Mouse (Mus musculus): ENCODE measurements around the gene Hist1h4h. TPM values are rescaled to one million over a fixed set of nuclear protein-coding genes. Genes with fewer than 3 reads are reported as not detected.
"Not testable (repeated sequence)": the region's sequence is repeated elsewhere in the genome, so short reads cannot be mapped to it uniquely, and the experiment has no call there.

Hist1h4h gene
- polyA plus RNA-seq, 2 experiments, result 5.3 to 24.1 TPM

DNA sequence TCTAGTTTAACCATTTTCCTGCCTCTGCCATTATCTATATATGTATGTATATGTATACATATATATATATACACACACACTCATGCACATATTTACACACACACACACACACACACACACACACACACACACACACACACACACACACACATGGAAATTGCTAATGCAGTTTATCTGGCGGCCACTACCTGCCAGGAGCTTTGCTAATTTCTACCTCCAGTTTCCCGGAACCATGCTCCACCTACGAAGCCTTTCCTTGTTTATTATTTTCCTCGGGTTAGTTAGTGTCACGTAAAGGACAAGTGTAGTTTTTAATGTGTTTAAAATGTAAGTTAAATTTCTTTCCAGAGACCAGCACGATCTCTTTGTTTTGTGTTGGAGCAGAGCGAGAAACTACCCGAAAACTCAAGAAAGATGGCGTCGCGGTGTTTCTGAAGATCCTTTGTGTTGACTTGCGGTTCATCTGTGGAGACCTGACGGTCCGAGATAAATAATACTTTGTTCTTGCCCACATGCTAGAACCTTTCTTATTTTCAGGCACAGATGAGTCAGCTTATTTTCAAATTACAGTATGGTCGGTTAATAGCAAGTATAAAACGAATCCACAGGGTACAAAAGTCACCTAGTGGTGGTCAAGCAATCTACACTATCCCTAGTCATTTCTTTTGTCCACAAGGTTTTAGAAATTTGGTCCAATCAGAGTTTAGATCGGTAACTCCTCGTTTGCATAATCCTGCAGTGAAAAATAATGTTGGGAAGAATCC, 32.0 kb downstream of the Hist1h4h start:
- Histone ChIP-seq H3K4me3 (ENCODE audit: insufficient read depth in 1 of 2, low read depth in 2 of 2, low read length in 2 of 2) (peak overlapping the region; percentile 40 to 54), H3K4me1 (replicated peaks; ENCODE audit: control insufficient read depth in 2 of 2, insufficient read depth in 2 of 2, low read length in 1 of 2) (peaks cover 24 to 29% of the 10 kb centered on the region in 2 experiments), H3K27me3 (ENCODE audit: control insufficient read depth, insufficient read depth, low read length) (no peaks in the 10 kb centered on the region), H3K9ac (replicated peaks) (peak overlapping the region; percentile 70), H3K36me3 (replicated peaks; ENCODE audit: control insufficient read depth, insufficient read depth, low read depth) (no peaks in the 10 kb centered on the region), H3K4me2 (ENCODE audit: low read depth) (peak overlapping the region; percentile 69), H3K9me3 (ENCODE audit: control insufficient read depth, low read length) (no peaks in the 10 kb centered on the region), H3K27ac (peak overlapping the region; percentile 92)
- no peak for TF ChIP-seq EP300 (IDR thresholded peaks at IDR 0.05; ENCODE audit: low read depth)
- TF ChIP-seq CTCF (IDR thresholded peaks at IDR 0.05; ENCODE audit: low read depth), result peak; percentile 42; the same call in 1 of the 2 replicates
- DNase-seq (ENCODE audit: low read depth in 3 of 3, low spot score in 3 of 3) (peak in 1 of 3 experiments; percentile 75), ATAC-seq (ENCODE audit: insufficient read depth) (peak; percentile 5; the same call in 1 of the 2 replicates)
- WGBS (ENCODE audit: insufficient replicate concordance), result 2% methylated on average over 18 of the region's 18 CpGs

DNA sequence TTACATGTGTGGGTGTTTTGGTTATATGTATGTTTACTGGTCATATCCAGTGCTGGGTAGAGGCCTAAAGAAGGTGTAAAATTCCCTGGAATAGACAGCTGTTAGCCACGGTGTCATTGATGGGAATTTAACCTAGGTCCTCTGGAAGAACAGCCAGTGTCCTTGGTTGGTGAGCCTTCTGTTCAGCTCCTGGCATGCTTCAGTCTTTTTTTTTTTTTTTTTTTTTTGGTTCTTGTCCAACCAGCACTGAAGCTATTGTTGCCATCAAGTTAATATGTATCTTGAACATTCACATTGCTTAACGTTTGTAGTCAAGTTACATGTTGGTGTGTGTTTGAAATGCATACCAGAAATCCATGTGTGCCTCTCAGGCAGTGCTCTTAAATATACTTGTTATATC, 33.6 kb downstream of the Hist1h4h start:
- Histone ChIP-seq H3K4me1 (replicated peaks; ENCODE audit: control insufficient read depth in 2 of 2, insufficient read depth in 2 of 2, low read length in 1 of 2) (peaks cover 24 to 32% of the 10 kb centered on the region in 2 experiments), H3K9me3 (ENCODE audit: control insufficient read depth, low read length) (no peaks in the 10 kb centered on the region), H3K4me2 (ENCODE audit: low read depth) (no peak overlapping the region), H3K36me3 (replicated peaks; ENCODE audit: control insufficient read depth, insufficient read depth, low read depth) (no peaks in the 10 kb centered on the region), H3K27ac (peak overlapping the region; percentile 92), H3K4me3 (ENCODE audit: insufficient read depth in 1 of 2, low read depth in 2 of 2, low read length in 2 of 2) (no peak overlapping the region), H3K27me3 (ENCODE audit: control insufficient read depth, insufficient read depth, low read length) (no peaks in the 10 kb centered on the region), H3K9ac (replicated peaks) (no peak overlapping the region; the same call in 1 of the 2 replicates)
- TF ChIP-seq CTCF (IDR thresholded peaks at IDR 0.05; ENCODE audit: low read depth) (no peak), EP300 (IDR thresholded peaks at IDR 0.05; ENCODE audit: low read depth) (no peak)
- ATAC-seq (ENCODE audit: insufficient read depth) (no peak), DNase-seq (ENCODE audit: low read depth in 3 of 3, low spot score in 3 of 3) (no peak)
- WGBS (ENCODE audit: insufficient replicate concordance), result 74% methylated on average over 2 of the region's 2 CpGs

DNA sequence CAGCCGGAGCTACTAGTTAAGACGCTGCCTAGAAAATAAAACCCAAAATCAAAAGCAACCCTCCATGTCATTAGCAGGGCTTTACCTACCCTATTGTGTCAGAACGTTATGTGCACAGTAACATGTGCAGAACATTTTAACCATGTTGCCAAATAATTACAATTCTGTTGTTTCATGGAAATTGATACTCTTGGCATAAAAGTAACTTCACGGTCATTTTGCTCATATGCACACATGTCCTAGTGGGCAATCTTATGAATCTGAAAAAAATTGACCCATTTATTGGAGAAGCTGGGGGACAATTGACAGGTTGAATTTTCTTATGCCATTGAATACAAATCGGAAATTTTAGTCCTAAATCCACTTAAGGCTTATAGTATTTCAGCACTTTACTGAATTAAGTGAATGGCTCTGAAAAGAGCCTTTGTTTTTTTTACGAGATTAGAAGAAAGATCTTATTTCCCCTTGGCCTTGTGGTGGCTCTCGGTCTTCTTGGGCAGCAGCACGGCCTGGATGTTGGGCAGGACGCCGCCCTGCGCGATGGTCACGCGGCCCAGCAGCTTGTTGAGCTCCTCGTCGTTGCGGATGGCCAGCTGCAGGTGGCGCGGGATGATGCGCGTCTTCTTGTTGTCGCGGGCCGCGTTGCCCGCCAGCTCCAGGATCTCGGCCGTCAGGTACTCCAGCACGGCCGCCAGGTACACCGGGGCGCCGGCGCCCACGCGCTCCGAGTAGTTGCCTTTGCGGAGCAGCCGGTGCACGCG, 39.6 kb downstream of the Hist1h4h start:
- H3K9ac ChIP-seq (replicated peaks), result peak overlapping the region; percentile 88
- not testable (repeated sequence) for H3K27me3 ChIP-seq (ENCODE audit: control insufficient read depth, insufficient read depth, low read length); H3K36me3 ChIP-seq (replicated peaks; ENCODE audit: control insufficient read depth, insufficient read depth, low read depth); H3K9me3 ChIP-seq (ENCODE audit: control insufficient read depth, low read length); ATAC-seq (ENCODE audit: insufficient read depth)
- H3K4me1 ChIP-seq (replicated peaks; ENCODE audit: control insufficient read depth in 2 of 2, insufficient read depth in 2 of 2, low read length in 1 of 2), result peaks cover 12 to 20% of the 10 kb centered on the region in 2 experiments
- TF ChIP-seq EP300 (IDR thresholded peaks at IDR 0.05; ENCODE audit: low read depth), result peak; percentile 3; the same call in 1 of the 2 replicates
- 0 out of 2 replicates have a peak, but pooled peaks have one; percentile 6 for TF ChIP-seq CTCF (IDR thresholded peaks at IDR 0.05; ENCODE audit: low read depth)
- under 1% methylated on average over 21 of the region's 41 CpGs for WGBS (ENCODE audit: insufficient replicate concordance)
- peak overlapping the region; percentile 97 for H3K27ac ChIP-seq
- H3K4me3 ChIP-seq (ENCODE audit: insufficient read depth in 1 of 2, low read depth in 2 of 2, low read length in 2 of 2), result peak overlapping the region; percentile 48 to 65
- H3K4me2 ChIP-seq (ENCODE audit: low read depth), result peak overlapping the region; percentile 79
- peak in 1 of 3 experiments; percentile 63 for DNase-seq (ENCODE audit: low read depth in 3 of 3, low spot score in 3 of 3)

DNA sequence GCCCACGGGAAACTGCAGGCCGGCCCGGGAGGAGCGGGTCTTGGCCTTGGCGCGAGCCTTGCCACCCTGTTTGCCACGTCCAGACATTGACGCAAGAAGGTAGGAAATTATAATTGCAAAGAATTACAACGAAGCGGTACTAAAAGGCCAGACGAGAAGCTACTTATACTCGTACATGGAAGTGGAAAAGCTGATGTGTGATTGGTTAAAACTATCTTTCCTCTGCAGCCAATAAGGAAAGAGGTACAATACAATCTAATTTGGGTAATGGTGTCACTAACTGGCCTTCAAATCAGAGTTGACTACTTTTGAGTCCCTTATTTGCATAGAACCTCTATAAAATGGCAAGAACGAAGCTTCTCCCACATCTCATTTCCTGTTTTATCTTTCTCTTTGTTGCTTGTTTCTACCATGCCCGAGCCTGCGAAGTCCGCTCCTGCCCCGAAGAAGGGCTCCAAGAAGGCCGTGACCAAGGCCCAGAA, 40.2 kb downstream of the Hist1h4h start, which contains the start of the genes Hist1h2ae and Hist1h2bg:
Gene Hist1h2ae, minus strand, starts transcription at position 199 of the 482 bp plus-strand sequence.
Gene Hist1h2bg, plus strand, starts transcription at position 375 of the 482 bp plus-strand sequence.
- Histone ChIP-seq H3K9me3 (ENCODE audit: control insufficient read depth, low read length) (no peaks in the 10 kb centered on the region), H3K9ac (replicated peaks) (peak within 1 kb of the TSS; percentile 99), H3K36me3 (replicated peaks; ENCODE audit: control insufficient read depth, insufficient read depth, low read depth) (no peaks in the 10 kb centered on the region), H3K4me2 (ENCODE audit: low read depth) (peak within 1 kb of the TSS; percentile 79), H3K4me1 (replicated peaks; ENCODE audit: control insufficient read depth in 2 of 2, insufficient read depth in 2 of 2, low read length in 1 of 2) (peaks cover 9 to 16% of the 10 kb centered on the region in 2 experiments), H3K27me3 (ENCODE audit: control insufficient read depth, insufficient read depth, low read length) (no peaks in the 10 kb centered on the region), H3K27ac (peak within 1 kb of the TSS; percentile 98), H3K4me3 (ENCODE audit: insufficient read depth in 1 of 2, low read depth in 2 of 2, low read length in 2 of 2) (peak within 1 kb of the TSS; percentile 65 to 81)
- TF ChIP-seq EP300 (IDR thresholded peaks at IDR 0.05; ENCODE audit: low read depth) (peak; percentile 50; the same call in 1 of the 2 replicates), CTCF (IDR thresholded peaks at IDR 0.05; ENCODE audit: low read depth) (no peak)
- ATAC-seq (ENCODE audit: insufficient read depth), result peak; percentile 76
- WGBS (ENCODE audit: insufficient replicate concordance), result under 1% methylated on average over 18 of the region's 18 CpGs
- peak; percentile 94 to 97 (median 94) for DNase-seq (ENCODE audit: low read depth in 3 of 3, low spot score in 3 of 3)
